Mouse (Mus musculus) stomach, embryonic 15.5 days (tissue): ENCODE measurements around the gene Prim1. TPM values are rescaled to one million over a fixed set of nuclear protein-coding genes. Genes with fewer than 3 reads are reported as not detected.
"Not testable (repeated sequence)": the region's sequence is repeated elsewhere in the genome, so short reads cannot be mapped to it uniquely, and the experiment has no call there.

Source experiments
- ATAC-seq: fragments of 200-750 bp; cut with Nextera tagmentation; 2 replicates; pipeline ENCODE4 v1.8.0; 2017; ENCODE audit warnings: low read depth, moderate number of reproducible peaks, moderate TSS enrichment; ENCODE audit not compliant: insufficient read depth, low FRiP score
- H3K27ac ChIP-seq: fragments of 300-500 bp; sonication (generic); 2 replicates; pipeline ENCODE4 v1.5.1; 2015; ENCODE audit warnings: mild to moderate bottlenecking, inconsistent platforms
- H3K27me3 ChIP-seq: fragments of 300-500 bp; sonication (generic); replicated peaks from 2 replicates; pipeline ENCODE4 v1.6.1; 2015; ENCODE audit warnings: inconsistent platforms
- H3K36me3 ChIP-seq: fragments of 300-500 bp; sonication (generic); 2 replicates; pipeline ENCODE4 v1.6.1; 2015; ENCODE audit warnings: inconsistent platforms
- H3K4me1 ChIP-seq: fragments of 300-500 bp; sonication (generic); 2 replicates; pipeline ENCODE4 v1.6.1; 2015; ENCODE audit warnings: inconsistent platforms
- H3K4me2 ChIP-seq: fragments of 300-500 bp; sonication (generic); 2 replicates; pipeline ENCODE4 v1.6.1; 2015; ENCODE audit warnings: mild to moderate bottlenecking, inconsistent platforms
- H3K4me3 ChIP-seq: fragments of 300-500 bp; sonication (generic); replicated peaks from 2 replicates; pipeline ENCODE4 v1.5.1; 2015; ENCODE audit warnings: inconsistent platforms
- H3K9ac ChIP-seq: fragments of 300-500 bp; sonication (generic); 2 replicates; pipeline ENCODE4 v1.6.1; 2015; ENCODE audit warnings: inconsistent platforms
- H3K9me3 ChIP-seq: fragments of 300-500 bp; sonication (generic); 2 replicates; pipeline ENCODE4 v1.6.1; 2016; ENCODE audit warnings: inconsistent platforms
- WGBS: fragments of 180-500 bp; shearing (Covaris S2); methylation state at CpG from one replicate; pipeline ENCODE4 v1.1.7; 2015; 5-methylcytosine and 5-hydroxymethylcytosine counted together
- polyA plus RNA-seq: library from polyadenylated mRNA; unstranded; fragments of >200 nt; fragmentation: Nextera tagmentation; extraction: Ambion mirVana; gene quantifications from 2 replicates; pipeline ENCODE4 v1.2.1, GENCODE M21; 2015

Gene Prim1
- polyA plus RNA-seq, 1 experiment from 2014 or later = 69.9 TPM

- H3K9ac ChIP-seq = no peak overlapping the region
- peaks cover 49% of the 10 kb centered on the region for H3K36me3 ChIP-seq
- no peak overlapping the region for H3K4me2 ChIP-seq
- ATAC-seq = no peak
- no peak overlapping the region for H3K27ac ChIP-seq
- H3K27me3 ChIP-seq = no peaks in the 10 kb centered on the region
- WGBS = 66% methylated on average over 3 of the region's 3 CpGs
- H3K9me3 ChIP-seq = no peaks in the 10 kb centered on the region
- no peak overlapping the region for H3K4me3 ChIP-seq
- H3K4me1 ChIP-seq = peaks cover 39% of the 10 kb centered on the region
These were observed 24.9 kb downstream of the Prim1 start for GRCm38 (mm10) chr10:128039858-128040257.

GRCm38 (mm10) chr10:128040293-128040692, 25.3 kb downstream of the Prim1 start:
- H3K4me1 ChIP-seq = peaks cover 39% of the 10 kb centered on the region
- no peak overlapping the region for H3K4me3 ChIP-seq
- WGBS = 91% methylated on average over 5 of the region's 5 CpGs
- H3K4me2 ChIP-seq = no peak overlapping the region
- H3K36me3 ChIP-seq = peaks cover 51% of the 10 kb centered on the region
- no peaks in the 10 kb centered on the region for H3K27me3 ChIP-seq
- no peaks in the 10 kb centered on the region for H3K9me3 ChIP-seq
- no peak for ATAC-seq
- H3K9ac ChIP-seq = no peak overlapping the region
- no peak overlapping the region for H3K27ac ChIP-seq

- H3K36me3 ChIP-seq = peaks cover 64% of the 10 kb centered on the region
- H3K9ac ChIP-seq = no peak overlapping the region
- WGBS = 77% methylated on average over 4 of the region's 4 CpGs
- H3K27me3 ChIP-seq = no peaks in the 10 kb centered on the region
- no peak overlapping the region for H3K4me2 ChIP-seq
- no peaks in the 10 kb centered on the region for H3K9me3 ChIP-seq
- ATAC-seq = no peak
- peaks cover 39% of the 10 kb centered on the region for H3K4me1 ChIP-seq
- H3K4me3 ChIP-seq = no peak overlapping the region
- no peak overlapping the region for H3K27ac ChIP-seq
These were observed 26.7 kb downstream of the Prim1 start for GRCm38 (mm10) chr10:128041636-128042035.

GRCm38 (mm10) chr10:128042466-128042865, 27.5 kb downstream of the Prim1 start:
- WGBS = 85% methylated on average over 3 of the region's 3 CpGs
- no peak for ATAC-seq
- Histone ChIP-seq H3K4me3 (no peak overlapping the region), H3K27me3 (no peaks in the 10 kb centered on the region), H3K27ac (no peak overlapping the region), H3K36me3 (peaks cover 69% of the 10 kb centered on the region), H3K4me1 (peaks cover 39% of the 10 kb centered on the region), H3K4me2 (no peak overlapping the region), H3K9ac (no peak overlapping the region), H3K9me3 (no peaks in the 10 kb centered on the region)

GRCm38 (mm10) chr10:128043041-128043835, 28.3 kb downstream of the Prim1 start:
- no peak overlapping the region for H3K4me3 ChIP-seq
- peaks cover 76% of the 10 kb centered on the region for H3K36me3 ChIP-seq
- no peak overlapping the region for H3K4me2 ChIP-seq
- no peaks in the 10 kb centered on the region for H3K9me3 ChIP-seq
- no peak overlapping the region for H3K27ac ChIP-seq
- H3K9ac ChIP-seq = no peak overlapping the region
- H3K27me3 ChIP-seq = no peaks in the 10 kb centered on the region
- 57% methylated on average over 3 of the region's 3 CpGs for WGBS
- H3K4me1 ChIP-seq = peaks cover 36% of the 10 kb centered on the region
- no peak for ATAC-seq

GRCm38 (mm10) chr10:128048157-128048556, 33.2 kb downstream of the Prim1 start:
- ATAC-seq = no peak
- no peak overlapping the region for H3K4me2 ChIP-seq
- WGBS = 93% methylated on average over 8 of the region's 8 CpGs

GRCm38 (mm10) chr10:128049741-128050140, 34.8 kb downstream of the Prim1 start:
- H3K36me3 ChIP-seq = peaks cover 52% of the 10 kb centered on the region
- 100% methylated on average over 2 of the region's 2 CpGs for WGBS
- H3K4me3 ChIP-seq = no peak overlapping the region
- no peaks in the 10 kb centered on the region for H3K27me3 ChIP-seq
- no peak overlapping the region for H3K27ac ChIP-seq
- H3K4me1 ChIP-seq = peaks cover 3% of the 10 kb centered on the region; the same call in 1 of the 2 replicates
- H3K9ac ChIP-seq = no peak overlapping the region
- ATAC-seq = no peak
- no peaks in the 10 kb centered on the region for H3K9me3 ChIP-seq
- no peak overlapping the region for H3K4me2 ChIP-seq

More at GRCm38 (mm10) chr10:128048157-128048556, 33.2 kb downstream of the Prim1 start:
- peaks cover 10% of the 10 kb centered on the region; the same call in 1 of the 2 replicates for H3K4me1 ChIP-seq
- no peak overlapping the region for H3K27ac ChIP-seq
- H3K9ac ChIP-seq = no peak overlapping the region
- H3K36me3 ChIP-seq = peaks cover 66% of the 10 kb centered on the region
- H3K27me3 ChIP-seq = no peaks in the 10 kb centered on the region
- no peak overlapping the region for H3K4me3 ChIP-seq
- H3K9me3 ChIP-seq = no peaks in the 10 kb centered on the region

GRCm38 (mm10) chr10:128050355-128050754, 35.4 kb downstream of the Prim1 start:
- Histone ChIP-seq H3K36me3 (peaks cover 48% of the 10 kb centered on the region), H3K27ac (no peak overlapping the region), H3K4me3 (no peak overlapping the region), H3K27me3 (no peaks in the 10 kb centered on the region), H3K4me2 (no peak overlapping the region), H3K9me3 (no peaks in the 10 kb centered on the region), H3K4me1 (no peaks in the 10 kb centered on the region), H3K9ac (no peak overlapping the region)
- 89% methylated on average over 2 of the region's 2 CpGs for WGBS
- ATAC-seq = no peak

GRCm38 (mm10) chr10:128051589-128051988, 36.6 kb downstream of the Prim1 start:
- H3K27me3 ChIP-seq = no peaks in the 10 kb centered on the region
- ATAC-seq = no peak
- no peak overlapping the region for H3K4me3 ChIP-seq
- no peaks in the 10 kb centered on the region for H3K9me3 ChIP-seq
- peaks cover 36% of the 10 kb centered on the region for H3K36me3 ChIP-seq
- no peak overlapping the region for H3K9ac ChIP-seq
- 95% methylated on average over 5 of the region's 5 CpGs for WGBS
- no peak overlapping the region for H3K4me2 ChIP-seq
- H3K4me1 ChIP-seq = no peaks in the 10 kb centered on the region
- H3K27ac ChIP-seq = no peak overlapping the region

- not testable (repeated sequence) for H3K4me2 ChIP-seq, H3K27me3 ChIP-seq, ATAC-seq, H3K27ac ChIP-seq, H3K9me3 ChIP-seq, H3K4me1 ChIP-seq, H3K9ac ChIP-seq, H3K4me3 ChIP-seq
- 96% methylated on average over 1 of the region's 2 CpGs for WGBS
- peaks cover 32% of the 10 kb centered on the region for H3K36me3 ChIP-seq
These were observed 37.2 kb downstream of the Prim1 start for GRCm38 (mm10) chr10:128052136-128052535.

GRCm38 (mm10) chr10:128053001-128053400, 38.0 kb downstream of the Prim1 start:
- Histone ChIP-seq H3K4me2 (no peak overlapping the region), H3K36me3 (peaks cover 26% of the 10 kb centered on the region), H3K27ac (no peak overlapping the region)

GRCm38 (mm10) chr10:128058184-128058583, 43.2 kb downstream of the Prim1 start:
- peak overlapping the region; percentile 93 for H3K4me3 ChIP-seq
- no peaks in the 10 kb centered on the region for H3K27me3 ChIP-seq
- 0 out of 2 replicates have a peak, but pooled peaks cover 5% of the 10 kb centered on the region for H3K4me1 ChIP-seq
- ATAC-seq = no peak
- no peaks in the 10 kb centered on the region for H3K9me3 ChIP-seq
- 0 out of 2 replicates have a peak, but pooled peaks cover 3% of the 10 kb centered on the region for H3K36me3 ChIP-seq
- H3K4me2 ChIP-seq = peak overlapping the region; percentile 81
- under 1% methylated on average over 18 of the region's 18 CpGs for WGBS
- peak overlapping the region; percentile 99 for H3K27ac ChIP-seq
- H3K9ac ChIP-seq = peak overlapping the region; percentile 61

More at GRCm38 (mm10) chr10:128053001-128053400, 38.0 kb downstream of the Prim1 start:
- Histone ChIP-seq H3K27me3 (no peaks in the 10 kb centered on the region), H3K4me1 (no peaks in the 10 kb centered on the region), H3K4me3 (no peak overlapping the region), H3K9me3 (no peaks in the 10 kb centered on the region), H3K9ac (no peak overlapping the region)
- ATAC-seq = no peak
- WGBS = 94% methylated on average over 8 of the region's 8 CpGs
